Mouse (Mus musculus) myocyte (in vitro differentiated cells): ENCODE data around the gene Gm11639.

Experiments
- MAX ChIP-seq: IDR thresholded peaks from one replicate; pipeline ENCODE4 v1.6.1; 2011; ENCODE audit warnings: low read depth, mild to moderate bottlenecking, control low read depth
- POLR2A ChIP-seq: IDR thresholded peaks from one replicate; pipeline ENCODE4 v1.6.1; 2011; ENCODE audit warnings: low read depth, mild to moderate bottlenecking, control low read depth, moderate library complexity; ENCODE audit not compliant: insufficient read length
- POLR2AphosphoS2 ChIP-seq: IDR thresholded peaks from one replicate; pipeline ENCODE4 v1.6.1; 2011; ENCODE audit warnings: low read depth, control low read depth; ENCODE audit not compliant: insufficient read length
- TCF3 ChIP-seq: IDR thresholded peaks from one replicate; pipeline ENCODE4 v1.6.1; 2011; ENCODE audit warnings: low read depth, control low read depth; ENCODE audit not compliant: insufficient read length
- USF1 ChIP-seq: IDR thresholded peaks from one replicate; pipeline ENCODE4 v1.6.1; 2011; ENCODE audit warnings: low read depth, mild to moderate bottlenecking, control low read depth, moderate library complexity

- TF ChIP-seq POLR2A (no peak), USF1 (no peak), POLR2AphosphoS2 (no peak), TCF3 (no peak), MAX (no peak)
Measured at GRCm38 (mm10) chr11:105146593-105146992, 461.1 kb downstream of the Gm11639 start, which contains the start of gene Gm10842.
